Mouse (Mus musculus) small intestine, adult 2 months (tissue): ENCODE data around the gene Sesn2. TPM values are rescaled to one million over a fixed set of nuclear protein-coding genes. Genes with fewer than 3 reads are reported as not detected.

ENCODE experiments used
- H3K27ac ChIP-seq: fragments of 200-500 bp; 2 replicates; pipeline ENCODE4 v1.5.1; 2012; ENCODE audit warnings: low read depth, low read length, control low read depth, inconsistent platforms; ENCODE audit not compliant: insufficient read depth
- H3K27me3 ChIP-seq: fragments of 200-500 bp; 2 replicates; pipeline ENCODE4 v1.6.1; 2012; ENCODE audit warnings: mild to moderate bottlenecking, moderate library complexity, low read length, inconsistent platforms; ENCODE audit not compliant: control insufficient read depth, insufficient read depth
- H3K36me3 ChIP-seq: fragments of 200-500 bp; 2 replicates; pipeline ENCODE4 v1.6.1; 2012; ENCODE audit warnings: mild to moderate bottlenecking, low read length, control low read depth, inconsistent platforms; ENCODE audit not compliant: control insufficient read depth, insufficient read depth
- H3K4me1 ChIP-seq: fragments of 200-500 bp; 2 replicates; pipeline ENCODE4 v1.6.1; 2012; ENCODE audit warnings: low read length, inconsistent platforms, mixed read lengths; ENCODE audit not compliant: control insufficient read depth, insufficient read depth, insufficient read length
- H3K4me3 ChIP-seq: fragments of 200-500 bp; 2 replicates; pipeline ENCODE4 v1.5.1; 2012; ENCODE audit warnings: low read depth, mild to moderate bottlenecking, control low read depth, inconsistent platforms, low read length, moderate library complexity
- CTCF ChIP-seq: fragments of 200-500 bp; IDR thresholded peaks from 2 replicates; pipeline ENCODE4 v1.5.1; 2012; ENCODE audit warnings: low read depth, mild to moderate bottlenecking, control low read depth, inconsistent platforms, low read length, moderate library complexity, mixed read lengths; ENCODE audit not compliant: insufficient replicate concordance, insufficient read length; ENCODE audit errors: extremely low read depth
- POLR2A ChIP-seq: fragments of 200-500 bp; IDR thresholded peaks from 2 replicates; pipeline ENCODE4 v1.6.1; 2012; ENCODE audit warnings: low read depth, mild to moderate bottlenecking, control low read depth, inconsistent platforms, low read length, moderate library complexity
- WGBS: fragments of 180-500 bp; shearing (Covaris S2); methylation state at CpG from one replicate; pipeline ENCODE4 v1.1.7; 2018; 5-methylcytosine and 5-hydroxymethylcytosine counted together
- polyA plus RNA-seq: library from polyadenylated mRNA; depleted of rRNA; stranded (reverse); fragments of >200 nt; gene quantifications from 2 replicates; pipeline ENCODE4 v1.2.3, GENCODE M21; 2012

The Sesn2 gene
- polyA plus RNA-seq, 1 experiment: 6.7 TPM

DNA sequence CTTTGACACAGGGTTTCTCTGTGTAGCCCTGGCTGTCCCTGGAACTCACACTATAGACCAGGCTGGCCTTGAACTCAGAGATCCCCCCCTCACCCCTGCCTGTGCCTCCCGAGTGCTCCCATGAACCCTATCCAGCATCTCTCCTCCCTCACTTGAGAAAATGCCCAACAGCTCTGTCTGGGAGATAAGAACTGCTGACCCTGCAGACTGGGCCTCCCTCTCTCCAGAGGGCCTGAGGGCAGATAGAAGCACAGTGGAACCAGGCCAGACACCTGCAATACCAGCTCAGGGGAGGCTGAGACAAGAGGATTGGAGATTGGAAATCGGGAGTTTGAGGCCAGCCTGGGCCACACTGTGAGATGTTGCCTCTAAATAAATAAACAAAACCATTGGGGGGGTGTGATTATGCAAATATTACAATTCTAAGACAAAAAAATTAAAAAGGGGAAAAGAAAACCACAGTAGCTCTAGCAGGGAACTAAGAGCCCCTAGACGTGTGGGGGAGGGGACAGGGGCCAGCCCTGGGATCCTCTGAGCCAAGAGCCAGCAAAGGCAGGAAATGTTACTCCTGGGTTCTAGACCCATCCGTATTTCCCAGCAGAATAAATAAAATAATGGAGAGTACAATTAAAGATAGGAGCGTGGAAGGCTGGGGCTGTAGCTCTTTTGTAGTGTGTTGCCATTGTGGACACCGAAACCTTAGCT, 5.1 kb downstream of the Sesn2 start:
- 80% methylated on average over 6 of the region's 6 CpGs for WGBS
- Histone ChIP-seq H3K27ac (no peak overlapping the region), H3K27me3 (no peaks in the 10 kb centered on the region), H3K36me3 (0 out of 2 replicates have a peak, but pooled peaks cover 1% of the 10 kb centered on the region), H3K4me1 (peaks cover 6% of the 10 kb centered on the region), H3K4me3 (no peak overlapping the region)
- TF ChIP-seq POLR2A (no peak), CTCF (no peak)

DNA sequence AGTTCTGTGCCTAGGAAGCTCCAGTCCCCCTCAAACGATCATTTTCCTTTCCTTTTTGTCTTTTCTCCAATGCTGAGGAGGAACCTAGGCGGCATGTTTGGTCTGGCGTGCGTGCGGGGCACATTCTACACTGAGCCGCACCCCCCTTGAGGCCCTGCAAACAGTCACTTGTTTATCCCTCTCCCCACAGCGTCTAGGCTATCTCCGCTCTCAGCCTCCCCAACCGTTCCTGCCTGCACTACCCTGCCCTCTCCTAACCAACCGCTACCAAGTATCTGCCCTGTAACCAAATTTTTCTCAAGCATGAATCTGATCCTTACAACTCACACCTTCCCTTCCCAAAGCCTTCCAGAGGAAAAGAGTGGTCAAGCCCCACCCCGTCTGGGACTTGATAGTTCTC, 7.0 kb downstream of the Sesn2 start:
- 85% methylated on average over 11 of the region's 11 CpGs for WGBS
- H3K27ac ChIP-seq: no peak overlapping the region
- no peak overlapping the region for H3K4me3 ChIP-seq
- no peak for TF ChIP-seq CTCF
- no peak for TF ChIP-seq POLR2A
- peaks cover 12% of the 10 kb centered on the region; the same call in 1 of the 2 replicates for H3K36me3 ChIP-seq
- no peaks in the 10 kb centered on the region for H3K27me3 ChIP-seq
- H3K4me1 ChIP-seq: no peaks in the 10 kb centered on the region

DNA sequence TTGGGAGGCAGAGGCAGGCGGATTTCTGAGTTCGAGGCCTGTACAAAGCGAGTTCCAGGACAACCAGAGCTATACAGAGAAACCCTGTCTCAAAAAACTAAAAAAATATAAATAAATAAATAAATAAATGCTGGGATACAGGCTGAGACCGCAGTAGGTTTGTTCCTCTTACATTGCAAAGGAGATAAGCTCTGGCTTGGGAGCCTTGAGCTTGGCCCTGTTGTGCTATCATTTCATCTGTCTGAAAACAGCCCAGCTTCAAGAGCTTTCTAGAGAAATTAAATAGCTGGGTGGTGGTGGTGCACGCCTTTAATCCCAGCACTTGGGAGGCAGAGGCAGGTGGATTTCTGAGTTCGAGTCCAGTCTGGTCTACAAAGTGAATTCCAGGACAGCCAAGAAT, 8.7 kb downstream of the Sesn2 start:
- no peak for TF ChIP-seq CTCF
- no peak for TF ChIP-seq POLR2A
- Histone ChIP-seq H3K4me1 (no peaks in the 10 kb centered on the region), H3K4me3 (no peak overlapping the region), H3K36me3 (peaks cover 24% of the 10 kb centered on the region), H3K27me3 (no peaks in the 10 kb centered on the region), H3K27ac (no peak overlapping the region)
- 97% methylated on average over 6 of the region's 6 CpGs for WGBS

DNA sequence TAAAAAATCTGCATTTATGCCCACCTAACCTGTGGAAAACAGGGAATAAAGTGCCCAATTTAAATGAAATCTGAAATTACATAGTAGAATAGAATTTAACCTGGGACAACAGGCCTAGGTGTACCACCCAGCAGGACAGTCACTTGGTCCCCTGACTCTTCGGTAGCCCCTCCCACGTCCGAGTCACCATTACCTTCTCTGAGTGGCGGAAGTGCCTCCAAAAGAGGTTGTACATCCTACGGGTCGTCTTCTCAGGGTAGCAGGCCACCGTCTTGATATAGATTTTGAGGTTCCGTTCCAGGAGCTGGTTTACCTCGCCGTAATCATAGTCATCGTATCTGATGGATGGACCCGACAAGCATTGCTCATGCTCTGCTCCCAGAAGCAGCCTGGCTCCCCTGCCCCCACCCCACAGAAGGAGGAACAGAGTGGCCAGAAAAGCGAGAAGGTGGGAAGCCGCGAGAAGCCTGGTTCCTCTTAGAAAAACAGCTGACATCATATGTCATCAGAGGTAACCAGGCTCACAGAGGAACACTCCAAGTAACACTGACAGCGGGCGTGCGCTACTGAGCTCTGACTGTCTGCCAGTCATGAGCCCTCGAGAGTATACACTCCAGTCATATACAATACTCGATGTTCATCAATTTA, 15.9 kb downstream of the Sesn2 start:
- 82% methylated on average over 20 of the region's 20 CpGs for WGBS
- no peaks in the 10 kb centered on the region for H3K27me3 ChIP-seq
- no peak overlapping the region for H3K4me3 ChIP-seq
- peaks cover 45% of the 10 kb centered on the region for H3K36me3 ChIP-seq
- peaks cover 8% of the 10 kb centered on the region; the same call in 1 of the 2 replicates for H3K4me1 ChIP-seq
- TF ChIP-seq CTCF (no peak), POLR2A (no peak)
- no peak overlapping the region for H3K27ac ChIP-seq

DNA sequence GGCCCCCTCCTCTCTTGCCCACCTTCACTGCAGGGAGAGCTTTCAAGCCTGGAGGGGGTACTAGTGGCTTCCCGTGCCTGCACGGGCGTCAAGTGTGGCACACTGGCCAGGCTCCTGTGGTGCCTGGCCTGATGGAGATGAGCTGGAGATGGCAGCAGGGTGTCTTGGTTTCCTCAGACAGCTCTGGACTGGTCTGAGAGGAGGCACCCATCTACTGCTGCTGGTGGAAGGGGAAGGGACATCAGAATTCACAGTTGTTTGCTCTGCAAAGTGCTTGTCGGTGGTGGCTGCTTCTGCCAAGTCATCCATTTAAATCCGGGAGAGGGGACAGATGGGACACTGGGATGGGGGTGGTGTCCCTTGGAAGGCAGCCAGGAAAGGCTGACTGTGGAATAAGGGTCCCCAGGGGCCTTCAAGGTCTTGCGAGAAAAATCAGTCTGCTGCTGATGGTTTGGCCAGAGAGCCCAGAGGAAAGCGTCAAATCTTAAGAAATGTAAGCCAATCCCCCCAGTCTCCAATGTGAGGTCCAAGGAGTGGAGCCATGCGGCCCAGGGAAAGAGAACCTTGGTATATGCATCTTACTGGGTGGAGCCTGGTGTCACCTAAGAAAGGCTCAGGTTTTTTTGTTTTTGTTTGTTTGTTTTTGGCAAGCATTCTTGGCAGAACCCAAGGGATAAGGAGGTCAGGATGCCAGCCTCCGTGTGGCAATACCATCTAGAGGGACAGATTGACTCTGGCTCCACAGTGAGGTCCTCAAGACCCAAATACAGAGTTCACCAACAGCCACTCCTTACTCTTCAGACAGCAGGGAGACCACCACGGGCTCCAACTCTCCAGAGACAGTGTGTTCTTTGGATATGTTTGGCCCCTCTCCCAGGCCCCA, 17.9 kb downstream of the Sesn2 start:
- H3K27me3 ChIP-seq: no peaks in the 10 kb centered on the region
- H3K27ac ChIP-seq: no peak overlapping the region
- H3K36me3 ChIP-seq: peaks cover 32% of the 10 kb centered on the region
- TF ChIP-seq CTCF: no peak
- TF ChIP-seq POLR2A: no peak
- no peak overlapping the region for H3K4me3 ChIP-seq
- H3K4me1 ChIP-seq: peaks cover 8% of the 10 kb centered on the region; the same call in 1 of the 2 replicates
- WGBS: 74% methylated on average over 10 of the region's 10 CpGs

DNA sequence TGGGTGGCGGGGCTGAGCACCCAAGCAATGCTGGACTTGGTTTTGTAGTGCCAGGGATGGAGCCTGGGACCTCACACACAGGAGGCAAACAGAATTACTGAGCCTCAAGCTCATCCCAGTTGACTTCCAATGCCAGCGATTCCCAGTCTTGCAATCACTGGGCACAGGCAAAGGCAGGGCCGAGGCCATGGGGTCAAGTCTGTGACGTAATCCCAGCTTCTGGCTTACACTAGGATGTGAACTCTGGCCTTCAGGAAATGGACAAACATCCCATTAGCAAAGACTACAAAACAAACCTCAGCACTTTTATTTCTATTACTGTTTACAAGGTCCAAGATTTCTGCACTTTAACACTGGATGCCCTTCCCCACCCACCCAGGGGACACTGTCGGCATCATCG, 18.6 kb downstream of the Sesn2 start:
- WGBS: 69% methylated on average over 6 of the region's 6 CpGs
- Histone ChIP-seq H3K36me3 (peaks cover 25% of the 10 kb centered on the region), H3K27ac (no peak overlapping the region), H3K27me3 (no peaks in the 10 kb centered on the region), H3K4me1 (peaks cover 8% of the 10 kb centered on the region; the same call in 1 of the 2 replicates), H3K4me3 (no peak overlapping the region)
- TF ChIP-seq POLR2A (no peak), CTCF (no peak)
